Mouse (Mus musculus): ENCODE results near the gene Arhgef38. TPM values are rescaled to one million over a fixed set of nuclear protein-coding genes. Genes with fewer than 3 reads are reported as not detected.
A peak's percentile ranks its signal among the peaks of the same experiment; 100 is the strongest.

Gene Arhgef38
- polyA plus RNA-seq, 1 experiment from 2014 or later = 0.04 TPM

DNA sequence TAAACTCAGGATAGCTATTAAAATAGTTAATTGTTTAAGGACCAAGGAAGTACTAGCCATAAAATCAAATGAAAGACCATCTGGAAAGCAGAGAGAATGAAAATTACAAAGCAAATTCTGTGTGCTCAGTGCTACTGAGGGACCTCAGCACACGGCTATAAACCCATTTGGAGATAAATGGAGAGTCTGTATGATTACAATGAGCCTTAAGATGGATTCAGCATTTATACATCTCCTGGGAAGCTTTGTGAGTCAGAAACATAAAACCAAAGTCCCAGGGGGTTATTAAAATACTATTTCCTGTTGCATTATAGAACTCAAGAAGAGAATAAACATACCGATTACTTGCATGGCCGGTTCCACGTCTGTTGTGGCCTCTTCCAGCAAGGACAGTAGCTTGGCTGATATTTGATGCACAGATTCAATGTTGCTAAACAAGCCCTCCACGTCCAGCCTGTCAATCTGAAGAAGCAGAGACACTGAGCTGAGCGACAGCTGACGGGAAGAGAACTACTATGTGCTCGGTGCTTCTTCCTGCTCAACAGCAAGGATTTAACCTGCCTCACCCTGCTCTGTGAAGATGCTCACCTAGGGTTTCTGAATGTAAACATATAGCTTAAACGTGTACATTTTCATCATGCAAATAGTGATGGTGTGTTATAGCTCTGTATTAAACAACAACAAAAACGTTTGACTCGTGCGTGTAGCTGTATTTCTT lies 58.6 kb downstream of the Arhgef38 start:
- no peak for ATAC-seq
- no peak overlapping the region for H3K27ac ChIP-seq (ENCODE audit: low read depth, low read length)
- H3K9ac ChIP-seq (ENCODE audit: low read depth, low read length) = no peak overlapping the region

DNA sequence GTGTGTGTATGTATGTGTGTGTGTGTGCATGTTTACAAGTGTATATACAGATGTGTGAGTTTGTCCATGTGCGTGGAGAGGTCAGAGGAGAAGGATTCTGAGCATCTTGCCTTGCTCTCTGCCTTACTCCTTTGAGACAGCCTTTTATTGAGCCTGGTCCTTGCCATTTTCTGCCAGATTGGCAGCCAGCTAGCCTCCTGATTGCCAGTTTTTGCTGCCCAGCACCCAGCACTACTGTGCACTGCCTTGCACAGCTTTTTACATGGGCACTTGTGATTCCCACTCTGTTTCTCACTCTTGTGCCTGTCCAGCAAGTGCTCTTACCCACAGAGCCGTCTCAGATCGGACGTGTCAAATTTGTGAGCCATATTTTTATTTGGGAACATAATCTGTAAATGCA lies 62.5 kb downstream of the Arhgef38 start:
- ATAC-seq = no peak
- Histone ChIP-seq H3K4me2 (ENCODE audit: low read length) (no peak overlapping the region), H3K27me3 (replicated peaks; ENCODE audit: control insufficient read depth, insufficient read depth, low read length) (no peaks in the 10 kb centered on the region), H3K9me3 (ENCODE audit: control insufficient read depth, low read length) (no peaks in the 10 kb centered on the region), H3K4me1 (ENCODE audit: control insufficient read depth, insufficient read depth, low read depth, low read length) (no peaks in the 10 kb centered on the region), H3K9ac (ENCODE audit: low read depth, low read length) (no peak overlapping the region), H3K27ac (ENCODE audit: low read depth, low read length) (no peak overlapping the region), H3K36me3 (ENCODE audit: control insufficient read depth, insufficient read depth, low read length) (no peaks in the 10 kb centered on the region), H3K4me3 (ENCODE audit: low read length) (no peak overlapping the region)
- WGBS = 90% methylated on average over 4 of the region's 4 CpGs

More for the DNA sequence above, 58.6 kb downstream of the Arhgef38 start:
- Histone ChIP-seq H3K36me3 (ENCODE audit: control insufficient read depth, insufficient read depth, low read length) (no peaks in the 10 kb centered on the region), H3K9me3 (ENCODE audit: control insufficient read depth, low read length) (no peaks in the 10 kb centered on the region), H3K4me3 (ENCODE audit: low read length) (no peak overlapping the region), H3K4me2 (ENCODE audit: low read length) (no peak overlapping the region), H3K27me3 (replicated peaks; ENCODE audit: control insufficient read depth, insufficient read depth, low read length) (no peaks in the 10 kb centered on the region), H3K4me1 (ENCODE audit: control insufficient read depth, insufficient read depth, low read depth, low read length) (no peaks in the 10 kb centered on the region)
- WGBS = 68% methylated on average over 12 of the region's 12 CpGs

DNA sequence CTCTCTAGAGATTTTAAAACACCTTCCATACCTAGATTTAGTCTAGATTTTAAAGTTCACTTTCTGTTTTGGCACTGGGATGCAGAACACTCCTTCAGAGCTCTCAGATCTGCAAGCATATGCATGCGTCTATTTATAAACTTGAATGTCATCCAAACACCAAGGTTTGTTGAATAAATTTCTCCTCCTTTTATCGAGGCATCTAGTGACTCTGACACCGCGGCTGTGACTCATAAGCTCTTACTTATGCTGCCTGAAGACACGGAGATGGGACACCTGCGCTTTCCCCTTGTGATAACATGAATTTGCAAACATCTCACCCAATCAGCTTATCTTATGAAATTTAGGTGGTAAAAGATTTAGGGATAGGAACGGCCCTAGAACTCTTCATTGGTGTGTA lies 65.0 kb downstream of the Arhgef38 start:
- Histone ChIP-seq H3K4me3 (ENCODE audit: low read length) (no peak overlapping the region), H3K27ac (ENCODE audit: low read depth, low read length) (no peak overlapping the region), H3K4me2 (ENCODE audit: low read length) (no peak overlapping the region), H3K36me3 (ENCODE audit: control insufficient read depth, insufficient read depth, low read length) (no peaks in the 10 kb centered on the region), H3K27me3 (replicated peaks; ENCODE audit: control insufficient read depth, insufficient read depth, low read length) (no peaks in the 10 kb centered on the region), H3K4me1 (ENCODE audit: control insufficient read depth, insufficient read depth, low read depth, low read length) (no peaks in the 10 kb centered on the region), H3K9ac (ENCODE audit: low read depth, low read length) (no peak overlapping the region), H3K9me3 (ENCODE audit: control insufficient read depth, low read length) (no peaks in the 10 kb centered on the region)
- WGBS = 83% methylated on average over 7 of the region's 7 CpGs
- ATAC-seq = no peak

DNA sequence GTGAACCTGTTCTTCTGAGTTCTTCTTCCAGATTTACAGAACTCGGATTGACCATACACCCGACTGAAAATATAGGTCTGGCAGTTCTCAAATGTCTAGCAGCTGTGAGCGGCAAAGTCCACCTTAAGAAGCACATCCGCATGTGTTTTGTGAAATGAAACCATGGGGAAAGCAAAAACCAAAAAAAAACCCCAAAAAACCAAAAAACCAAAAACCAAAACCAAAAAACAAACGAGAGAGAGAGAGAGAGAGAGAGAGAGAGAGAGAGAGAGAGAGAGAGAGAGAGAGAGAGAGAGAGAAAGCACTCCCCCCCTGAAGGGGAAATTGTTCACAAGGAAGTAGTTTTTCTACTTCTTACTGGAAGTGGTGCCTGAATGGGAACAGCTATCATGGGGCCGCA lies 67.2 kb downstream of the Arhgef38 start:
- Histone ChIP-seq H3K9me3 (ENCODE audit: control insufficient read depth, low read length) (no peaks in the 10 kb centered on the region), H3K4me2 (ENCODE audit: low read length) (no peak overlapping the region), H3K4me3 (ENCODE audit: low read length) (no peak overlapping the region), H3K27me3 (replicated peaks; ENCODE audit: control insufficient read depth, insufficient read depth, low read length) (no peaks in the 10 kb centered on the region), H3K36me3 (ENCODE audit: control insufficient read depth, insufficient read depth, low read length) (no peaks in the 10 kb centered on the region), H3K4me1 (ENCODE audit: control insufficient read depth, insufficient read depth, low read depth, low read length) (peaks cover 6% of the 10 kb centered on the region), H3K27ac (ENCODE audit: low read depth, low read length) (no peak overlapping the region), H3K9ac (ENCODE audit: low read depth, low read length) (no peak overlapping the region)
- WGBS = 86% methylated on average over 6 of the region's 6 CpGs
- no peak for ATAC-seq

DNA sequence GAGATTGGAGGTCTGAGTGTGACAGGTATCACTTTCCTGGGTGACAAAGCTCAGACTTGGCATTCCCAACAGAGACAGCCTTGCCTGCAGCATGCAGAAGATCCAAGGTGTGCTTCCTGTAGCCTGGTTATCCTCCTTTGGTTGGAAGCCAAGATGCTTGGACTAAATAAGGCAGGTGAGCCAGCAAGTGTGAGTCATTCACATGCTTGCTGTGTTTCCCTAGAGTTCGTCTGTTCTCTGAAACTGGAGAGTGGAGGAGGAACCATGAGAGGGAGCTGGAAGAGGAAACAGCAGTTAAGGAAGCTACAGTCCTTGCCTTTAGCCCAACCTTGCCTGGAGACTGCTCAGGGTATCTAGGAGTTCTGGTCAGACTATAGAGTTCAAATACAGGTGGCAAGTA lies 69.6 kb downstream of the Arhgef38 start:
- H3K36me3 ChIP-seq (ENCODE audit: control insufficient read depth, insufficient read depth, low read length) = no peaks in the 10 kb centered on the region
- peaks cover 6% of the 10 kb centered on the region for H3K4me1 ChIP-seq (ENCODE audit: control insufficient read depth, insufficient read depth, low read depth, low read length)
- no peak overlapping the region for H3K4me3 ChIP-seq (ENCODE audit: low read length)
- H3K9ac ChIP-seq (ENCODE audit: low read depth, low read length) = no peak overlapping the region
- ATAC-seq = no peak
- no peak overlapping the region for H3K27ac ChIP-seq (ENCODE audit: low read depth, low read length)
- H3K9me3 ChIP-seq (ENCODE audit: control insufficient read depth, low read length) = no peaks in the 10 kb centered on the region
- WGBS = 47% methylated on average over 1 of the region's 1 CpGs
- no peak overlapping the region for H3K4me2 ChIP-seq (ENCODE audit: low read length)
- no peaks in the 10 kb centered on the region for H3K27me3 ChIP-seq (replicated peaks; ENCODE audit: control insufficient read depth, insufficient read depth, low read length)

DNA sequence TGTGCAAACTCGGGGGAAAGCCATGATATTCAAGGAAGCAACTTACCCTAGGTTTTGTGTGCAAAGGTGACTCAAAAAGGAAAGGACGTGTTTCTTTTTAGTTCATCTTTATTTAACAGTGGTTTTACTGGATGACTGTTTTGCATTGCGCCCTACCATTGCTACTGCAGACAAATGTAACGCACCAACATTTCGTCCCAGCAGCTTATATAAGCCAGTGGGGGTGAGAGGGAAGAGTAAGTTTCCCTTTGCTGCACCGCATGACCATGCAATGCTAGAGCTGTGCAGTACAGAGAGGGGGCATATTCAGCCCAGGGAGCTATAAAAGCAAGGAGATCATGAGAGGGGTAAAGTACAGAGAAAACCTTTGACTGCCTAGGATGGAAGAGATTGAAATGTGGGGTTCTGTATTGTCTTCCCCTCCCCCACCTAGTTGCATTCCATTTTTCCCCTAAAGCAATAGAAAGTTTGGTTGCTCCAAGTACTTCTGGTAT lies 70.8 kb downstream of the Arhgef38 start:
- 81% methylated on average over 6 of the region's 6 CpGs for WGBS
- Histone ChIP-seq H3K9ac (ENCODE audit: low read depth, low read length) (no peak overlapping the region), H3K36me3 (ENCODE audit: control insufficient read depth, insufficient read depth, low read length) (no peaks in the 10 kb centered on the region), H3K4me3 (ENCODE audit: low read length) (no peak overlapping the region), H3K27me3 (replicated peaks; ENCODE audit: control insufficient read depth, insufficient read depth, low read length) (no peaks in the 10 kb centered on the region), H3K27ac (ENCODE audit: low read depth, low read length) (no peak overlapping the region), H3K4me1 (ENCODE audit: control insufficient read depth, insufficient read depth, low read depth, low read length) (peaks cover 6% of the 10 kb centered on the region), H3K4me2 (ENCODE audit: low read length) (no peak overlapping the region), H3K9me3 (ENCODE audit: control insufficient read depth, low read length) (no peaks in the 10 kb centered on the region)
- no peak for ATAC-seq

DNA sequence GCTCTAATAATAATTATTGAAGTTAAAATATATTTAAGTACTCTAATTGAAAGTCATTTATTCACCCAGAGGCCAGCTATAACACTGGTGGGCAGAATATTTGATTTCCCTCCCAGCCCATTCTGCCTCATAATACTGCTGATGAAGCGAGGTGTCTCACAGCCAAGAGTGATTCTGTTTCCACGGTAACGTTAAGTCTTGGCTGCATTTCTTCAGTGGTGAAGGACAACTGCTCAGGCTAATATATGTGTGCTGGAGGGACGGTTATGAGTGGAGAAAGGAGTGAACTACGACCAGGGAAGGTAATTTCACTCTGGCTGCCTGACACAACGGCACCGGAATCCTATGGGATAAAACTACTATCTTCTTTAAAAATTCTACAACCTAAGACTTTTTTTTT lies 71.6 kb downstream of the Arhgef38 start:
- peak; percentile 93 for ATAC-seq
- Histone ChIP-seq H3K9ac (ENCODE audit: low read depth, low read length) (no peak overlapping the region), H3K36me3 (ENCODE audit: control insufficient read depth, insufficient read depth, low read length) (no peaks in the 10 kb centered on the region), H3K9me3 (ENCODE audit: control insufficient read depth, low read length) (no peaks in the 10 kb centered on the region), H3K27ac (ENCODE audit: low read depth, low read length) (no peak overlapping the region), H3K4me3 (ENCODE audit: low read length) (no peak overlapping the region), H3K4me2 (ENCODE audit: low read length) (no peak overlapping the region), H3K4me1 (ENCODE audit: control insufficient read depth, insufficient read depth, low read depth, low read length) (peaks cover 6% of the 10 kb centered on the region), H3K27me3 (replicated peaks; ENCODE audit: control insufficient read depth, insufficient read depth, low read length) (no peaks in the 10 kb centered on the region)
- 38% methylated on average over 7 of the region's 7 CpGs for WGBS

DNA sequence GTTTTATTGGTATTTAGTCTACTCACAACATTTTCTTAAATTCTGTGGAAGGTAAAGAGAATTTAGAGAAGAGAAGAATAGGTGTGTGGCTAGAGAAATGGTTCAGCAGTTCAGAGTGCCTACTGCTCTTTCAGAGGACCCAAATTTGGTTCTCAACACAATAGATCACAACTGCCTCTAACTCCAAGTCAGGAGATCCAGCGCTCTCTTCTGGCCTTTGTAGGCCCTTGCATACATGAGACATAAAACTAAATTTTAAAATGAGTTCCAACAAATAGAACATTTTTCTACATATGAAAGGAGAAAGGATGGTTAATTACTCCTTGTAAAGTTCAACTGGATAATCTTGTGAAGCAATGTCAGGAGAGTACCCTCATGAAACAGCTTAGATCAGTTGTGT lies 73.3 kb downstream of the Arhgef38 start:
- no peaks in the 10 kb centered on the region for H3K9me3 ChIP-seq (ENCODE audit: control insufficient read depth, low read length)
- no peak overlapping the region for H3K27ac ChIP-seq (ENCODE audit: low read depth, low read length)
- peaks cover 6% of the 10 kb centered on the region for H3K4me1 ChIP-seq (ENCODE audit: control insufficient read depth, insufficient read depth, low read depth, low read length)
- no peak overlapping the region for H3K4me3 ChIP-seq (ENCODE audit: low read length)
- no peaks in the 10 kb centered on the region for H3K36me3 ChIP-seq (ENCODE audit: control insufficient read depth, insufficient read depth, low read length)
- no peak overlapping the region for H3K4me2 ChIP-seq (ENCODE audit: low read length)
- no peak for ATAC-seq
- no peaks in the 10 kb centered on the region for H3K27me3 ChIP-seq (replicated peaks; ENCODE audit: control insufficient read depth, insufficient read depth, low read length)
- H3K9ac ChIP-seq (ENCODE audit: low read depth, low read length) = no peak overlapping the region
- 88% methylated on average over 1 of the region's 1 CpGs for WGBS

DNA sequence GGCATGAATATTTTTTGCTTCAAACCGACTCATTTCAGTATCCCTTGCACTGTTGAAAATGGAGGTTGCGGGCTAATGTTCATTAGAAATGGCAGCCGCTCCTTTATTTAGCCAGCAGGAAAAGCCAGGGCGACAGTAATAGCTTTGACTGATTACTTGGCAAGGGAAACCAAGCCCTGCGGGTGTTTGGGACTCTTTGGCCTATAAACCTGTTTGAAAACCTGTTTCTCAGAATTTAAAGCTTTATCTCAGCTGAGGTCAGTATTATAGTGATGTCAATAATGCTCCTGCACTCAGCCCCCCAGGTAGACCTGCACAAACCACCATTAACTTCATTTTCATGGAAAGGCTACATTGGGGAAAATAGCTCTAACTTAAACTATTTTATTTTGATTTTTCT lies 76.5 kb downstream of the Arhgef38 start:
- Histone ChIP-seq H3K4me2 (ENCODE audit: low read length) (no peak overlapping the region), H3K9me3 (ENCODE audit: control insufficient read depth, low read length) (no peaks in the 10 kb centered on the region), H3K9ac (ENCODE audit: low read depth, low read length) (no peak overlapping the region), H3K27ac (ENCODE audit: low read depth, low read length) (no peak overlapping the region), H3K4me3 (ENCODE audit: low read length) (no peak overlapping the region), H3K36me3 (ENCODE audit: control insufficient read depth, insufficient read depth, low read length) (no peaks in the 10 kb centered on the region), H3K4me1 (ENCODE audit: control insufficient read depth, insufficient read depth, low read depth, low read length) (peaks cover 5% of the 10 kb centered on the region), H3K27me3 (replicated peaks; ENCODE audit: control insufficient read depth, insufficient read depth, low read length) (no peaks in the 10 kb centered on the region)
- ATAC-seq = no peak
- WGBS = 72% methylated on average over 5 of the region's 5 CpGs
